Mouse (Mus musculus): ENCODE data around the gene Syce3.
A peak's percentile ranks its signal among the peaks of the same experiment; 100 is the strongest.
"Not testable (repeated sequence)": the region's sequence is repeated elsewhere in the genome, so short reads cannot be mapped to it uniquely, and the experiment has no call there.

Syce3 gene

GRCm38 (mm10) chr15:89410118-89410517 is at the start of gene Syce3:
TSS of gene Syce3 (minus strand) at chr15:89410503.
- no peak for DNase-seq (ENCODE audit: low read depth, low spot score)

- DNase-seq (ENCODE audit: low read depth, low spot score): no peak
Observed at GRCm38 (mm10) chr15:89459821-89460220, 49.5 kb upstream of the Syce3 start.

GRCm38 (mm10) chr15:89458942-89459341 is 48.6 kb upstream of the Syce3 start:
- DNase-seq (ENCODE audit: low read depth, low spot score): no peak

GRCm38 (mm10) chr15:89455642-89456041 is 45.3 kb upstream of the Syce3 start:
- no peak for DNase-seq (ENCODE audit: low read depth, low spot score)

GRCm38 (mm10) chr15:89454857-89455256 is 44.6 kb upstream of the Syce3 start:
- DNase-seq (ENCODE audit: low read depth, low spot score): no peak

- no peak for DNase-seq (ENCODE audit: low read depth, low spot score)
Observed at GRCm38 (mm10) chr15:89453865-89454478, 43.7 kb upstream of the Syce3 start, which contains the start of gene Mapk8ip2. TSS of gene Mapk8ip2 (plus strand) at chr15:89453913.

GRCm38 (mm10) chr15:89452906-89453864 is 42.9 kb upstream of the Syce3 start:
- DNase-seq (ENCODE audit: low read depth, low spot score): peak; percentile 83

- no peak for DNase-seq (ENCODE audit: low read depth, low spot score)
Observed at GRCm38 (mm10) chr15:89442486-89443070, 32.3 kb upstream of the Syce3 start.

- no peak for DNase-seq (ENCODE audit: low read depth, low spot score)
Observed at GRCm38 (mm10) chr15:89435878-89436277, 25.6 kb upstream of the Syce3 start.

- DNase-seq (ENCODE audit: low read depth, low spot score): no peak
Observed at GRCm38 (mm10) chr15:89434136-89434535, 23.8 kb upstream of the Syce3 start.

- no peak for DNase-seq (ENCODE audit: low read depth, low spot score)
Observed at GRCm38 (mm10) chr15:89432946-89433345, 22.6 kb upstream of the Syce3 start.

GRCm38 (mm10) chr15:89431806-89432205 is 21.5 kb upstream of the Syce3 start:
- no peak for DNase-seq (ENCODE audit: low read depth, low spot score)

GRCm38 (mm10) chr15:89431271-89431670 is 21.0 kb upstream of the Syce3 start:
- no peak for DNase-seq (ENCODE audit: low read depth, low spot score)

GRCm38 (mm10) chr15:89430771-89431170 is 20.5 kb upstream of the Syce3 start:
- DNase-seq (ENCODE audit: low read depth, low spot score): not testable (repeated sequence)

GRCm38 (mm10) chr15:89430341-89430740 is 20.0 kb upstream of the Syce3 start:
- DNase-seq (ENCODE audit: low read depth, low spot score): no peak

- peak; percentile 87 for DNase-seq (ENCODE audit: low read depth, low spot score)
Observed at GRCm38 (mm10) chr15:89429352-89430221, 19.3 kb upstream of the Syce3 start, which contains the start of the genes C730034F03Rik, Gm44502 and Chkb. TSS of gene C730034F03Rik (plus strand) at chr15:89429589. TSS of gene Gm44502 (minus strand) at chr15:89429696. TSS of gene Chkb (minus strand) at chr15:89429908.

GRCm38 (mm10) chr15:89428821-89429351 is 18.6 kb upstream of the Syce3 start:
- DNase-seq (ENCODE audit: low read depth, low spot score): no peak

GRCm38 (mm10) chr15:89428136-89428790 is 18.0 kb upstream of the Syce3 start:
- DNase-seq (ENCODE audit: low read depth, low spot score): no peak

- no peak for DNase-seq (ENCODE audit: low read depth, low spot score)
Observed at GRCm38 (mm10) chr15:89426716-89427115, 16.4 kb upstream of the Syce3 start.

GRCm38 (mm10) chr15:89425711-89426121 is 15.4 kb upstream of the Syce3 start, which contains the start of gene Cpt1b:
TSS of gene Cpt1b (minus strand) at chr15:89425863.
- DNase-seq (ENCODE audit: low read depth, low spot score): no peak
